Mouse (Mus musculus) embryonic fibroblast, embryonic 13.5 days (primary cell): ENCODE results near the gene Gm42906.

Experiments
- CTCF ChIP-seq: IDR thresholded peaks from 2 replicates; pipeline ENCODE4 v1.5.1; 2011; ENCODE audit warnings: mild to moderate bottlenecking, control low read depth, low read length, moderate library complexity, borderline replicate concordance; ENCODE audit not compliant: insufficient read depth
- POLR2A ChIP-seq: IDR thresholded peaks from 2 replicates; pipeline ENCODE4 v1.6.1; 2011; ENCODE audit warnings: low read depth, mild to moderate bottlenecking, control low read depth, low read length, moderate library complexity

GRCm38 (mm10) chr5:151076917-151077316 lies 351.0 kb downstream of the Gm42906 start:
- TF ChIP-seq CTCF (no peak), POLR2A (no peak)
